Mouse (Mus musculus) myocyte (in vitro differentiated cells): ENCODE results near the gene Gm13199.

Source experiments
- CEBPB ChIP-seq: IDR thresholded peaks from 2 replicates; pipeline ENCODE4 v1.6.1; 2011; ENCODE audit warnings: mild to moderate bottlenecking, moderate library complexity; ENCODE audit not compliant: poor library complexity, insufficient read depth, severe bottlenecking
- E2F4 ChIP-seq: IDR thresholded peaks from one replicate; pipeline ENCODE4 v1.6.1; 2011; ENCODE audit warnings: mild to moderate bottlenecking, control low read depth, moderate library complexity; ENCODE audit not compliant: insufficient read depth
- POLR2A ChIP-seq: IDR thresholded peaks from one replicate; pipeline ENCODE4 v1.6.1; 2011; ENCODE audit warnings: low read depth, mild to moderate bottlenecking, control low read depth, moderate library complexity; ENCODE audit not compliant: insufficient read length
- USF1 ChIP-seq: IDR thresholded peaks from one replicate; pipeline ENCODE4 v1.6.1; 2011; ENCODE audit warnings: low read depth, mild to moderate bottlenecking, control low read depth, moderate library complexity

GRCm38 (mm10) chr2:5894296-5894695, 31.6 kb upstream of the Gm13199 start:
- TF ChIP-seq USF1 (no peak), E2F4 (no peak), POLR2A (no peak), CEBPB (peak; percentile 51; the same call in 1 of the 2 replicates)
